Mouse (Mus musculus) layer of hippocampus, adult 9-11 months (tissue): ENCODE results near the gene Olfr554.
A peak's percentile ranks its signal among the peaks of the same experiment; 100 is the strongest.
"Not testable (repeated sequence)": the region's sequence is repeated elsewhere in the genome, so short reads cannot be mapped to it uniquely, and the experiment has no call there.

ENCODE experiments used
- DNase-seq: peaks from one replicate; pipeline ENCODE4 v3.0.0; 2022

Olfr554 gene

DNA sequence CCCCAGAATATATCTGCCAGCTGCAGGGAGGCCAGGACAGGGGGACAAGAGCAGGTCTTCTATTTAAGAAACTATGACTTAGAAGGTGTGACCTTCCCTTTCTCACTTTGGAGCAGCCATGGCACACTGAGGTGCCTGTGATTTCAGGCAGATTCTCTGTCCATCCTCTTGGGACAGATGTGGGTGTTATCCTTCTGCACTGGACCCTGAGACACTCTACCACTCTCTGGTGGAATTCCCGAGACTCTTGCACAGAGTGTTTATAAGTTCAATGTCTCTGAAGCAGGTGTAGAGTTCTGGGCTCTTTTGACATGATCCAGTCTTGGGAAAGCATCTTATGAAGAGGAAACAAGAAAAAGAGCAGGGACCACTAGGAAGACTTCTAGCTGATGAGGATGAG is at the start of gene Olfr554:
Olfr554 (plus strand) TSS at position 301 of the 400 bp plus-strand sequence.
- no peak for DNase-seq

DNA sequence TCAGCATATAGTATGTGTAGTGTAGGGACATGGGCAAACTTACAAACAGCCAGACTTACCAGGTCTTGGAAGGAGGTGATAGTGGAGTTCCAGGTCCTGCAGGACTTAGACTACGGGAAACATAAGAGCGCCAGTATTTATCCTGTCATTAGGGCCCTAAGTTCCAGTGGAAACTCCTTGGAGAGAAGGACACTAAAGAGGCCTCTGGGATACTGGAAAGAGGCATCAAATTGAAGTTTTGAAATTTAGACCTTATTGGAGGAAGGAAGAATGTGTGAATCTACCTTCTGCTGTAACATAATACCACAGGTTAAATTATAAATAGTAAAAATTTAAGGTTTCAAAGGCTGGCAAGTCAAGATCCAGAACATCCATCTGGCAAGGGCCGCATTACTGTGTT is 46.4 kb upstream of the Olfr554 start, which contains the start of gene Olfr551:
Olfr551 (minus strand) TSS at position 101 of the 400 bp plus-strand sequence.
- DNase-seq, result no peak

DNA sequence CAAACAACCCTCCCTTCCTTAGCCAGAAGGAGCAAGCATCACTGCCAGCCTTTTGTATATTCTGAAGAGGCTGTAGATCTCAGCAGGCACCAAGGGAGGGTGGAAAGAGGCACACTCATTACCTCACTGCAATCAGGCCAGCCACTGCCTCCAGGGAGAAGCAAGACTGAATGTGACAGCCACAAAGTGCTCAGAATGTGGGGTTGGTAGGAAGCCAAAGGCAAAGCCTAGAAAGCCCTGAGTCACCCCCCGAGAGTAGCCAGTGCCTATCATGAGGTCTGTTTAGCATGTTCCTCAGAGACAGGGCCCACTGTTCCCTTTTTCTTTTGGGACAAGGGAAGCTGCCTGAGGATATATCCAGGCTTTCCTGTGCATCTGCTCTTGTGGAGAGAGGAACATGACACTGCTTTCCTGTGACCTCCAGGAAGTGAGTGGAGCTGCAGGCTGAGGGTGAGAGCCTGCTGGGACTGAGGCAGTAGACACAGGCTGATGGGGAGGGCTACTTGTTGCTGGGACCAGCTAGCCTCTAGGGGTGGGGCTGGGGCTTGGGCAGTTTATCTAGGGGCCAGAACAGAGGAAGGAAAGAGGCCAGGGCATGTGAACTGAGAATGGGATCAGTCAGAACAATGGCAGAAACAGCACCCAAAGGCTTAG is 40.7 kb upstream of the Olfr554 start, which contains the start of gene Olfr552:
Olfr552 (plus strand) TSS at position 393 of the 654 bp plus-strand sequence.
- no peak for DNase-seq

GRCm38 (mm10) chr7:102618118-102618517 is 20.1 kb upstream of the Olfr554 start, which contains the start of gene Olfr553:
Olfr553 (minus strand) TSS chr7:102618218.
- DNase-seq, result no peak

GRCm38 (mm10) chr7:102619608-102620007 is 18.6 kb upstream of the Olfr554 start:
- no peak for DNase-seq

- DNase-seq, result not testable (repeated sequence)
These were observed 17.9 kb upstream of the Olfr554 start for GRCm38 (mm10) chr7:102620368-102620767.

- peak; percentile 10 for DNase-seq
These were observed 1.6 kb upstream of the Olfr554 start for GRCm38 (mm10) chr7:102636665-102637064.

DNA sequence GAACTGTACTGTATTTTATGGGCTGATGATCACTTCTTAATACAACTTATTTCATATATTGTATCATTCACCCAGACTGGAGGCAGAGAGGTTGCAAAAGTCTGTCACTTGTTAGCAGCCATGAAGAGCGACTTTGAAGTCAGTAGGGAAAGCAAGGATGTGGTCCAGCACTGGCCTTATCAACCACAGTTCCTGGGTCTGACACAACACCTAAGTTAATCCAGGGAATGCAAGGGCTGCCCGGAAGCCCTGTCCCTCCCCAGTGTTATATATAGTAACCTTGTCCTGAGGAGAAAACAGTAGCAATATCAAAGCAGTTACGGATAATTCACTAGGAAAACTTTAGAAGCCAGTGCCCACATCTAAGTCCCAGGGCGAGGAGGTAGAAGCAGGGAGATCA is 6.7 kb downstream of the Olfr554 start:
- DNase-seq, result not testable (repeated sequence)

DNA sequence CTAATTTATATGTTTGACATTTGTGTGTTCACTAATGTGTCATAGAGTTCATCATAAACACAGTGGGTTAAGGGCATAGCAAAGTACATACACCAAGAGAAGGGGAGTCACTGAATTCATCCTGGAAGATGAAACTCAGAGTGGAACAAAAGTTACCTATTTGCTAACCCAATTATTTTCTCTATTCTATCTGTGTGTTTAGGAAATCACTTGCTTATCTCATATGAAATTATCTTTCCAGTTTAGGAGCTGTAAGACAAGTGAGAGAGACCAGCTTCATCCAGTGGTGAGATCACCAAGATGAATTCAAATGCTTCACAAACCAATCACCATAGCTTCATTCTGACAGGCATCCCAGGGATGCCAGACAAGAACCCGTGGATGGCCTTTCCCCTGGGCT is 20.3 kb downstream of the Olfr554 start, which contains the start of gene Olfr555:
Olfr555 (plus strand) TSS at position 301 of the 400 bp plus-strand sequence.
- DNase-seq, result no peak

- no peak for DNase-seq
These were observed 26.4 kb downstream of the Olfr554 start, which contains the start of gene Olfr556 for GRCm38 (mm10) chr7:102664599-102664998. Olfr556 (plus strand) TSS chr7:102664899.

GRCm38 (mm10) chr7:102665378-102665777 is 27.1 kb downstream of the Olfr554 start:
- DNase-seq, result no peak

- DNase-seq, result no peak
These were observed 38.0 kb downstream of the Olfr554 start for GRCm38 (mm10) chr7:102676225-102676624.

DNA sequence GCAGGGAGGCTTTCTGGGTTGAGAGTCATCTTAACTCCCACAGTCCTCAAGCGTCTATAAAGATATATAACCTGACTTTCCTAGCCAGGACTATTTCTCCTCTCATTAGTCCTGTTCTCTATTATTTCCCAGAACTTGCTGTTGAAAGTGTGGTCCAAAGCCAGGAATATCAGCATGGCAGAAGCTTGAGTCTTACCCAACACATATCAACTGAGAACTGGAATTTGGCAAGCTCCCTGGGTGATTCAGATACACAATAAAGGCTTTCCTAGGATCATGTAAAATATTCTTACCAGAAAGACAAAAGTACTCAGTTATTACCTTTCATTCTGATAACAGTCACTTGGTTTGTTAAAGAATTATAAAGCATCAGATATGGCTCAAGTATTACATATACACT is 43.7 kb downstream of the Olfr554 start:
- no peak for DNase-seq

GRCm38 (mm10) chr7:102686944-102687501 is 48.8 kb downstream of the Olfr554 start, which contains the start of gene Trim68:
Trim68 (minus strand) TSS chr7:102687327.
- DNase-seq, result peak; percentile 91
